Mouse (Mus musculus) lung, postnatal 25 days (tissue): Measurements from ENCODE around the gene Wdr91.

Source experiments
- DNase-seq: peaks from one replicate; pipeline ENCODE4 v3.0.0; 2022; ENCODE audit warnings: low spot score

Gene Wdr91

DNA sequence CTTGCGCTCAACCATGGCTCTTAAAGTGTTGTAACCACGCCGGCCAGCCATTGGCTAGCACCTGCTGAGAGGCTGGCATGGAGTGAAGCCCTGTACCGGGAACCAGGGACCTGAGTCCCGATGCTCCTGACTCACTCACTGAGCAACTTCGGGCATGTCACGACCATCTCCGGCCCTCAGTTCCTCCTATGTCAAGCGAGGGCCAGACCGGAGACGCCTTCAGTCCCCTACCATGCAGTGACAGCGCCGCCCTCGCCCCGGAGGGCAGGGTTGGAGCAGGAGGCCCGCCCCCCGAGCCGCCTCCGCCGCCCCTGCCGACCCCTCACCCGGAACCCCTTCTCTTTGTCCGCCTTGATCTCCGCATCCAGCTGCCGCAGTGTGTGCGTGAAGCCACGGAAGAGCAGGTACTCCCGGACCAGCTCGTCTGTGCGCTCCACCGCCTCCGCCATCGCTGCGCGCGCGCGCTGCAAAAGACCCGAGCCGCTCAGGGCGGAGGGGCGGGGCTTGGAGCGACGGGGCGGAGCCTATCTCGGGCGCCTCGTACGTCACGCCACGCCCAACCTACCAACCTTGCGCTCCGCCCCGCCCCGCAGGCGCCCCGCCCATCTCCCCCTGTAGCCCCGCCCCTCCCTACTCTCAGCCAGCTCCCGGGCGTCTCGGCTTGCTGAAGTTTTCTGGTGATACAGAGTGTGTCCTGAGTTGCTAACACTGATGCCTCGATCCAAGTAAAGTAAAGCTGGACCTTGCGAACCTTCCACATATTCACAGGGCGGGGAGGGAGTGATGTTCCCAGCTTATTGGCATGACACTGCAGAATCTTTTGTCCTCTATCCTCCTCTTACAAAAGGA lies at the start of gene Wdr91:
Wdr91 (minus strand) TSS at position 506 of the 849 bp plus-strand sequence.
- DNase-seq, result peak; percentile 91

DNA sequence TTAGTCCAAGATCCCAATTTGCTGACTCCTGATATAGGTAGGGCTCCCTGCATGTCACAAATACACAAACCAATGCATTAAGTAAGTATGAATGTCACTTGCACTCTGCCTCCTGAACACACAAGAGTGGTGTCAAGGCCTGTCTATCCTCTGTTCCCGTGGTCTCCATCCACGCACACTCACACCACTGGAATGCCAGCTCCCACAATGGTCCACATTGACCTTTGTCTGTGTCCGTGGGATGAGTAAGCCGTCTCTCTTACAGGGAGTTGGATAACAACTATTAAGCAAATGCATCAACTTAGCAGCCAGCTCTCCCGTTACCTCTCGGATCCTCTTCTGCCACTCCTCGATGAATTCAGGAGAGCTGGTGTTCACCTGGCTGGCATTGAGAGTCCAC lies 48.5 kb upstream of the Wdr91 start:
- no peak for DNase-seq

DNA sequence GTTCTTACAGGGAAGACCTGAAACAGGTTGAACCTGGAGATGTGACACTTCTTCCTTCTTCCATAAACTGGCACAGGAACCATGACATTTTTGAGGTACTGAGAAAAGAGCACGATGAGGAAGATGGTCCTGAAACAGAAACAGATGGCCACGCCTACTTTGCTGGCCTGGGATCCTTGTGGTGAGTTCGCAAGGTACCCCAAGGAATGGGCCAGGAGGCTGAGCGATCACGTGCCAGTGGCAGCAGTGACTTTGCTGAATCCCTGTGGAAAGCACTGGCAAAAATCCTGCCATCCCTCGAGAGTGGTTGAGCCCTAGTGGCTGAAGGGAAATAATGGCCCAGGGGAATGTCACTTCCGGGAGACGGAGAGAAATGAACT lies 45.2 kb upstream of the Wdr91 start:
- no peak for DNase-seq

- peak; percentile 19 for DNase-seq
Measured at GRCm38 (mm10) chr6:34954926-34955861, 44.5 kb upstream of the Wdr91 start.

DNA sequence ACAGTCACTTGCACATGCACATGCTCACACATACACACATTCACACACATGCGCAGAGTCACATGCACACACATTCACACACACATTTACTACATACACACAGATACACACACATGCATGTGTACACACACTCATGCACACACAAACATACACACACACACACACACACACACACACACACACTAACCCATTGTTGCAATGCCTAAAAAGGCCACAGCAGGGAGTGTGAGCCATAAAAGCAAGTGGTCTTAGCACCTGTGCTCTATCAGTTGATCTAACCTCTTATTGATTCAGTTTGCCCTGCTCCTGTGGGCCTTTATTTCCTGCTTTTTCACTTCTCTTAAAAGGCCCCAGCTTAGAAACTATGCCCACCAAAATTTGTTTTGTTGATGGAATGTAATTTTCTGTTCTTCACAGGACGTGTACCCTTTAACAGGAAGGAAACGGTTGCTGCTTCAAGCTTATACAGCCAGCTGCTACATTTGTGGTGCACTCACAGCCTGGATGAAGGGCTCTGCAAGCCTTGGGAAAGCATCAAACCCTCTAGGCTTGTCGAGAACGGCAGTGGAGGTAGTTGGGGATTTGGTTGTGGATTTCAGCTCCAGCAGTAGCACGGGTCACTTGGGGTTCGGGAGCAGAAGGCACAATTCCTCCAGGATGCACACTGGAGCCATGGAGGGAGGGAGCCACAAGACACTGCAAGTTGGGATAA lies 41.4 kb upstream of the Wdr91 start:
- DNase-seq, result no peak

DNA sequence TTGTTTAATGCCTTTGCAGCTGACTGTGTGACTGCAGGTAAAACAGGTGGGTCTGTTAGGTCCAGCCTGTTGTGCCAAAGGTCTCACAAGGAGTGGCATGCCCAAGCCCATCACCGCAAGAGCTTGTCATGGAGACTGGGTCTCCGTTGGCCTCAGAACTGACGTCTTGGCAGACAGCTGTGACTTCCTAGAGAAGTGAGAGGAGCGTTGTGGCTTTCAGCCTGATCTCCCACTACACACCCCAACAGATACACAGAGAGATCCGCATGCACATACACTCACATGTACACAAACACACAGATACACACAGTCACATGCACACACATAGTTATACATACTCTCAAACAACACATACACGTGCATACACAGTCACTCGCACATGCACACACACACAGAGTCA lies 40.8 kb upstream of the Wdr91 start:
- no peak for DNase-seq

DNA sequence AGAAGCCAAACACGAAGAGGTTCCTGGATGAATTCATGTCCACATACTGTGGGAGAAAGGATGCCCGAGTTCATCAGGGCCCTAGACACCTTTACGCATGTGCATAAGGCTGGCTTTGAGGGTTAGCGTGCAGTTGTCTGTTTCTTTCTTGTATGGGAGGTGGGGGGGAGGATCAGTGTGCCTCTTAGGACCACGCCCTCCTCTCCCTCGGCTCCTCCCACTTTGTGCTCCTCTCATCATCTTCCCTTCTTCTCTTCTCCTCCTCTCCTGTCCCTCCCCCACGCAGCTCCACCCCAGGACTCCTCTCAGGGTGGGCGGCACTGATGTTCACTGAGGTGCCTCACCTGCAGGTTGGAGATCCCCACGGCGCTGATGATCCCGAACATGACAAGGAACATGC lies 37.8 kb upstream of the Wdr91 start:
- no peak for DNase-seq

DNA sequence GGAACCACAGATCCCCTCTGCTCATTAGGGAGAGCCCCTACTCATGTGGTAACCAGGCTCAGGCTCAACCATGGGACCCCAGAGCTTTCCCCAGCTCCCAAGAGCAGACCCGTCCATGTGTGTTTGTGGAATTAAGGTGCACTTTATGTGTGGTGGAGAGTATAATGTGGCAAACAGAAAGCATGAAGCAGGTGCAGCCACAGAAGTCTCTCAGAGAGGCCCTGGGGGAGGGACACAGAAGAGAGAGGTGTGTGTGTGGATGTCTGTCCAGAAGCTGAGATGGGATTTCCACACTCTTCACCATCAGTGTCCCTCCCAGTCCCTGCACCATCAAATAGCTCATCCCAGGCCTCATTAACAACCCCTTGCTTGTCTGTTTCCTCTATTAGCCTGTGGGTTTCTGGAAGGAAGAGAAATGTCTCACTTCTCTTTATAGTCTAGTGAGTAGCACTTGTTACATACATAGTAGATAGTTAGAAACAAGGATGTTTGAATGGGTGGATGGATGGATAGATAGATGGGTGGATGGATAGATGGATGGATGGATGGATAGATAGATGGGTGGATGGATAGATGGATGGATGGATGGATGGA lies 35.9 kb upstream of the Wdr91 start:
- DNase-seq, result no peak

- no peak for DNase-seq
Measured at GRCm38 (mm10) chr6:34943499-34943898, 32.8 kb upstream of the Wdr91 start.

DNA sequence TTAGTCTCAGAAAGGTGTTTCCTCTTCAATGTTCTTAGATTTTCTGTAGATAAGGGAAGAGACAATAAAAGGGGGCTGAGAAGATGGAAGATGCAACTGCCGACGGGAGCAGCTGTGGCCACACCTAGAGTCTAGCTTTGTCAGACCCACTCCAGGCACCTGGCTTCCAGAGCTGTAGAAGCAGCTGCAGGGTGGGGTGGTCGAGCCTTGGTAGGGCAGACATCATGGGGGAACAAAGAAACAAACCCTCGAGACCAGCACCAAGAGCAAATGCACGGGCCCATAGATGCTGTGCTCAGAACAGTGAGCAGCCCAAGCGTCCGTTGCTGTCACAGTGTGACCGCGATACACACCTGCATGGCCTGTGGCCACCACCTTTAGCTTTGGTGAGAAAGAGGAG lies 31.8 kb upstream of the Wdr91 start:
- no peak for DNase-seq

DNA sequence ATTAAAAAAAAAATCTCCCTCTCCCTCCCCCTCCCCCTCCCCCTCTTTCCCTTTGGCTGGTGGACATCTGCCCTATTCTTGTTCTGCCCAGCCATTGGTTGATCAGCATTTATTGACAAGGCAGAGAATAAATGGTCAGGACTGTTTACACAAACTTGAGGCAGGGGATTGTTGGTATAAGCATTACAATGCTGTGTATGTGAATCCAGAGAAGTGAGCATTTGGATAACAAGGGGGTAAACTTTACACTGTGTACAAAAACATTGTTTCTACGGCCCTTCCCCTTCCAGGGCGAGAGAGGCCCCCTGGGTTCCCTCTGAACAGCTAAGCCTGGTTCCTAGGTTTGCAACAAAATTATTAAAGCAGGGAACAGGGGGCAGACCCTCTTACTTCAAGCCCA lies 30.8 kb upstream of the Wdr91 start:
- no peak for DNase-seq

- DNase-seq, result no peak
Measured at GRCm38 (mm10) chr6:34939451-34939850, 28.8 kb upstream of the Wdr91 start.

GRCm38 (mm10) chr6:34938929-34939325 lies 28.3 kb upstream of the Wdr91 start:
- DNase-seq, result no peak

- no peak for DNase-seq
Measured at GRCm38 (mm10) chr6:34938280-34938928, 27.7 kb upstream of the Wdr91 start.

DNA sequence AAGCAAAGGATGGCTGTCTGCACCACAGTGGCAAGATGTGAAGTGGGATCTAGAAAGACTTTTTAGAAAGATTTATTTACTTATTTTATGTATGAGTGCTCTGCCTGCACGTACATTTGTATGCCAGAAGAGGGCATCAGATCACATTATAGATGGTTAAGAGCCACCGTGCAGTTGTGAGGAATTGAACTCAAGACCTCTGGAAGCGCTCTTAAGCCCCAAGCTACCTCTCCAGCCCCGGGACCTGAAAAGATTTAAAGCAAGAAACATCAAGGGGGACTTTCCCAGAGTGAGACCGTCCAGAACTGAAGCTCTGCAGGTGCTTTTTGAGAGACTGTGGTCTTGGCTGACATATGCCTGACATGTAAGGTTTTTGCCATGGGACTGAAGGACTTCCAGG lies 26.1 kb upstream of the Wdr91 start:
- no peak for DNase-seq

GRCm38 (mm10) chr6:34932633-34933032 lies 22.0 kb upstream of the Wdr91 start:
- DNase-seq, result no peak

DNA sequence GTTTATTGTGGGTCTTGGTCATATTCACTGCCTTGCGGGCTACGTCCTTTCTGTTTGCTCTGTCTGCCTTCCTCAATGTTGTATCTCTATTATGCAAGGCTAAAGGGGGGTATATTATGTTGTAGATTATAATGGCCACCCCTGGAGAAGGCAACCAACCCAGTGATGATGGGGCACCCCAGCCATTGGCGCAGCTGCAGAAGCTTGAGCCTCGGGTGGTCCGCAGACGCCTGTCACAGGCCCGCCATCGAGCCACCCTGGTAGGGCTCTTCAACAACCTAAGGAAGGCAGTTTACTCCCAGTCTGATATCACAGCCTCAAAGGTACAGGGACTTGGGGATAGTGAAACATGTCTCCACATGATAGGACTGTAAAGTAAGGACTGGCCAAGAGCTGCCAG lies 16.9 kb upstream of the Wdr91 start:
- no peak for DNase-seq

- peak; percentile 76 for DNase-seq
Measured at GRCm38 (mm10) chr6:34927156-34927555, 16.5 kb upstream of the Wdr91 start.

DNA sequence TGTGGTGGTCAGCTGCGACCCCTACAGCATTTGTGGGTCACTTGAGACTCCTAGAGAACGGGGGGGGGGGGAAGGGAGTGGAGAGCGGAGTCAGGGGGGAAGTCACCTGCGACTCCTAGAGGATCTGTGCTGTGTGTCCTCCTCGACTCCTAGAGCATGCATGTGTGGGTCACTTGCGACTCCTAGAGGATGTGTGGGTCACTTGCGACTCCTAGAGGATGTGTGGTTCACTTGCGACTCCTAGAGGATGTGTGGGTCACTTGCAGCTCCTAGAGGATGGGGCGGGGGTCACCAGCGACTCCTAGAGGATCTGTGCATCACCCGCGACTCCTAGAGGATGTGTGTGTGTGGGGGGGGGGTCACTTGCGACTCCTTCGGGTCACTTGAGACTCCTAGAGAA lies 11.3 kb upstream of the Wdr91 start:
- DNase-seq, result peak; percentile 72

GRCm38 (mm10) chr6:34920631-34921030 lies 10.0 kb upstream of the Wdr91 start:
- DNase-seq, result no peak

DNA sequence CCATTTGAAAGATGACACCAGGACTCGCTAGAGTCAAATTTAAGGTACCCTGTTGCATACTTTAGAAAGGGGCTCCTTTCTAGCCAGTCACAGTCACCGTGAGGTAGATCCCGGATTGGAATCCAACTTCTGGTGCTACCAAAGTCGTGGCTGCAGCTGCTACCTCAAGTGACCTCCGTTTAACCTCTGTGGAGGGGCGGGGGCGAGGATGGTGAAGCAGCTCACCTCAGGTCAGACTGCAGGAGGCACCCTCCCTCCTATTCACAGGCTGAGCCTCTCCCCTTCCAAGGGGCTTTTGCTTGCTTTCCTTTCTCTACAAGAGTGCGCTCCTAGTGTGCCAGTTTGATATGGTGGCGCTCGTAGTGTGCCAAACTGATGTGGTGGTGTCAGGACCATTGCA lies 9.3 kb upstream of the Wdr91 start, which contains the start of gene Stra8:
Stra8 (plus strand) TSS at position 208 of the 400 bp plus-strand sequence.
- DNase-seq, result no peak
